Mouse (Mus musculus) cerebellum, adult 9-11 months (tissue): Measurements from ENCODE around the gene Slc7a4.
"Not testable (repeated sequence)": the region's sequence is repeated elsewhere in the genome, so short reads cannot be mapped to it uniquely, and the experiment has no call there.

ENCODE experiments used
- DNase-seq: peaks from one replicate; pipeline ENCODE4 v3.0.0; 2022

The Slc7a4 gene

GRCm38 (mm10) chr16:17583064-17583463 lies at the start of gene Slc7a4:
Gene Slc7a4 (minus strand): TSS chr16:17583214.
- no peak for DNase-seq

GRCm38 (mm10) chr16:17632580-17632979 lies 49.6 kb upstream of the Slc7a4 start:
- DNase-seq = no peak

GRCm38 (mm10) chr16:17626269-17626555 lies 43.2 kb upstream of the Slc7a4 start:
- no peak for DNase-seq

GRCm38 (mm10) chr16:17625488-17626268 lies 42.7 kb upstream of the Slc7a4 start:
- DNase-seq = peak; percentile 41

- DNase-seq = no peak
These were observed 38.9 kb upstream of the Slc7a4 start for GRCm38 (mm10) chr16:17621936-17622335.

GRCm38 (mm10) chr16:17619198-17620105 lies 36.4 kb upstream of the Slc7a4 start, which contains the start of gene Smpd4:
Gene Smpd4 (plus strand): TSS chr16:17619354.
- DNase-seq = peak; percentile 84

GRCm38 (mm10) chr16:17617922-17618565 lies 35.0 kb upstream of the Slc7a4 start:
- peak; percentile 64 for DNase-seq

- no peak for DNase-seq
These were observed 33.2 kb upstream of the Slc7a4 start for GRCm38 (mm10) chr16:17616212-17616611.

GRCm38 (mm10) chr16:17614740-17615139 lies 31.7 kb upstream of the Slc7a4 start:
- DNase-seq = not testable (repeated sequence)

GRCm38 (mm10) chr16:17611383-17611782 lies 28.4 kb upstream of the Slc7a4 start:
- DNase-seq = no peak

GRCm38 (mm10) chr16:17605684-17606083 lies 22.7 kb upstream of the Slc7a4 start:
- no peak for DNase-seq

- DNase-seq = no peak
These were observed 21.9 kb upstream of the Slc7a4 start for GRCm38 (mm10) chr16:17604941-17605340.

GRCm38 (mm10) chr16:17600944-17601562 lies 18.0 kb upstream of the Slc7a4 start:
- DNase-seq = no peak

- DNase-seq = no peak
These were observed 7.7 kb upstream of the Slc7a4 start for GRCm38 (mm10) chr16:17590731-17591130.

GRCm38 (mm10) chr16:17584555-17584954 lies 1.5 kb upstream of the Slc7a4 start:
- no peak for DNase-seq

GRCm38 (mm10) chr16:17576825-17577215 lies 6.2 kb downstream of the Slc7a4 start:
- no peak for DNase-seq

GRCm38 (mm10) chr16:17575870-17576824 lies 6.9 kb downstream of the Slc7a4 start:
- DNase-seq = peak; percentile 86

GRCm38 (mm10) chr16:17566186-17566585 lies 16.8 kb downstream of the Slc7a4 start:
- no peak for DNase-seq

GRCm38 (mm10) chr16:17564771-17565170 lies 18.2 kb downstream of the Slc7a4 start:
- no peak for DNase-seq

- no peak for DNase-seq
These were observed 18.8 kb downstream of the Slc7a4 start for GRCm38 (mm10) chr16:17564221-17564620.

GRCm38 (mm10) chr16:17563580-17563979 lies 19.4 kb downstream of the Slc7a4 start:
- DNase-seq = no peak

- no peak for DNase-seq
These were observed 21.2 kb downstream of the Slc7a4 start, which contains the start of gene P2rx6 for GRCm38 (mm10) chr16:17561751-17562208. Gene P2rx6 (plus strand): TSS chr16:17561885.
